ENCODE assay signal across 13 mouse cellular contexts in genomic region chr2:113199030-113199679, GRCm38 (mm10). TPM values are rescaled to one million over a fixed set of nuclear protein-coding genes. Genes with fewer than 3 reads are reported as not detected.
A peak's percentile ranks its signal among the peaks of the same experiment; 100 is the strongest.
DNase-seq lines count a peak whose midpoint lies in the region; ATAC-seq lines count a peak whose summit lies in the region.
"Had no signal": no experiment of that assay in that cellular context is flagged by ENCODE, and none has a peak within 500 bp of the region (broad histone marks: within the 10 kb centered on the region; RNA-seq: fewer than 3 reads in every experiment).

No protein-coding gene starts in this region.

- DNase-seq in hindbrain, embryonic 11.5 days (ENCODE audit: low spot score) = no peak
- no peak for DNase-seq in hindbrain, embryonic 10.5 days (ENCODE audit: low spot score)
- DNase-seq in midbrain, embryonic 10.5 days (ENCODE audit: low spot score) = no peak
- DNase-seq in adrenal gland, adult 8-10 months = no peak
- DNase-seq: kidney, adult 9 months; liver; lung, postnatal 10 days; right cerebral cortex, postnatal 25 days; thymus, postnatal 4 days had no signal

- no peak overlapping the region for H3K27ac ChIP-seq in hindbrain, embryonic 11.5 days (ENCODE audit: low read depth, low read length)
- no peak overlapping the region for H3K27ac ChIP-seq in hindbrain, embryonic 10.5 days
- H3K27ac ChIP-seq in midbrain, embryonic 13.5 days = no peak overlapping the region
- no peak overlapping the region for H3K27ac ChIP-seq in midbrain, embryonic 10.5 days (replicated peaks)
- H3K27ac ChIP-seq in embryonic facial prominence, embryonic 12.5 days = no peak overlapping the region
- H3K27ac ChIP-seq in limb, embryonic 15.5 days = no peak overlapping the region

- H3K4me2 ChIP-seq in hindbrain, embryonic 11.5 days (replicated peaks; ENCODE audit: low read depth, low read length) = no peak overlapping the region
- H3K4me2 ChIP-seq in midbrain, embryonic 13.5 days (replicated peaks) = no peak overlapping the region
- H3K4me2 ChIP-seq in embryonic facial prominence, embryonic 12.5 days (replicated peaks) = no peak overlapping the region
- no peak overlapping the region for H3K4me2 ChIP-seq in limb, embryonic 15.5 days

- peak; percentile 35 for ATAC-seq in hindbrain, embryonic 11.5 days (ENCODE audit: low FRiP score)
- ATAC-seq in midbrain, embryonic 13.5 days = peak; percentile 63
- ATAC-seq in embryonic facial prominence, embryonic 12.5 days (ENCODE audit: insufficient number of reproducible peaks, insufficient read depth, low FRiP score, low TSS enrichment) = peak; percentile 56
- ATAC-seq in limb, embryonic 15.5 days (ENCODE audit: insufficient number of reproducible peaks, low FRiP score, low TSS enrichment, low read depth) = peak; percentile 69

- H3K9ac ChIP-seq in hindbrain, embryonic 11.5 days (ENCODE audit: low read depth, low read length) = no peak overlapping the region
- no peak overlapping the region for H3K9ac ChIP-seq in midbrain, embryonic 13.5 days (replicated peaks)
- H3K9ac ChIP-seq in embryonic facial prominence, embryonic 12.5 days = no peak overlapping the region
- no peak overlapping the region for H3K9ac ChIP-seq in limb, embryonic 15.5 days

- H3K9me3 ChIP-seq in hindbrain, embryonic 11.5 days (ENCODE audit: control insufficient read depth, low read length) = no peaks in the 10 kb centered on the region
- no peaks in the 10 kb centered on the region for H3K9me3 ChIP-seq in hindbrain, embryonic 10.5 days
- no peaks in the 10 kb centered on the region for H3K9me3 ChIP-seq in midbrain, embryonic 13.5 days
- H3K9me3 ChIP-seq in midbrain, embryonic 10.5 days (replicated peaks) = no peaks in the 10 kb centered on the region
- no peaks in the 10 kb centered on the region for H3K9me3 ChIP-seq in embryonic facial prominence, embryonic 12.5 days
- H3K9me3 ChIP-seq in limb, embryonic 15.5 days = no peaks in the 10 kb centered on the region

- H3K4me1 ChIP-seq in hindbrain, embryonic 11.5 days (replicated peaks; ENCODE audit: control insufficient read depth, insufficient read depth, low read length) = no peaks in the 10 kb centered on the region
- no peaks in the 10 kb centered on the region for H3K4me1 ChIP-seq in hindbrain, embryonic 10.5 days (replicated peaks)
- H3K4me1 ChIP-seq in midbrain, embryonic 13.5 days (replicated peaks) = no peaks in the 10 kb centered on the region
- H3K4me1 ChIP-seq in midbrain, embryonic 10.5 days = no peaks in the 10 kb centered on the region
- H3K4me1 ChIP-seq in embryonic facial prominence, embryonic 12.5 days = no peaks in the 10 kb centered on the region
- no peaks in the 10 kb centered on the region for H3K4me1 ChIP-seq in limb, embryonic 15.5 days

- no peaks in the 10 kb centered on the region for H3K36me3 ChIP-seq in hindbrain, embryonic 11.5 days (ENCODE audit: control insufficient read depth, insufficient read depth, low read length)
- H3K36me3 ChIP-seq in hindbrain, embryonic 10.5 days = no peaks in the 10 kb centered on the region
- no peaks in the 10 kb centered on the region for H3K36me3 ChIP-seq in midbrain, embryonic 13.5 days
- H3K36me3 ChIP-seq in midbrain, embryonic 10.5 days = no peaks in the 10 kb centered on the region
- no peaks in the 10 kb centered on the region for H3K36me3 ChIP-seq in embryonic facial prominence, embryonic 12.5 days
- H3K36me3 ChIP-seq in limb, embryonic 15.5 days = no peaks in the 10 kb centered on the region

- WGBS in hindbrain, embryonic 11.5 days = 90% methylated on average over 2 of the region's 2 CpGs
- WGBS in hindbrain, embryonic 10.5 days = 79% methylated on average over 2 of the region's 2 CpGs
- 79% methylated on average over 2 of the region's 2 CpGs for WGBS in midbrain, embryonic 13.5 days
- 100% methylated on average over 1 of the region's 2 CpGs for WGBS in midbrain, embryonic 10.5 days
- WGBS in embryonic facial prominence, embryonic 12.5 days = 80% methylated on average over 2 of the region's 2 CpGs
- 79% methylated on average over 2 of the region's 2 CpGs for WGBS in limb, embryonic 15.5 days

- H3K4me3 ChIP-seq in hindbrain, embryonic 11.5 days (ENCODE audit: low read depth, low read length) = no peak overlapping the region
- H3K4me3 ChIP-seq in hindbrain, embryonic 10.5 days = no peak overlapping the region
- no peak overlapping the region for H3K4me3 ChIP-seq in midbrain, embryonic 13.5 days (replicated peaks)
- no peak overlapping the region for H3K4me3 ChIP-seq in midbrain, embryonic 10.5 days
- H3K4me3 ChIP-seq in embryonic facial prominence, embryonic 12.5 days = no peak overlapping the region
- no peak overlapping the region for H3K4me3 ChIP-seq in limb, embryonic 15.5 days

- no peaks in the 10 kb centered on the region for H3K27me3 ChIP-seq in hindbrain, embryonic 11.5 days (ENCODE audit: control insufficient read depth, insufficient read depth, low read length)
- H3K27me3 ChIP-seq in hindbrain, embryonic 10.5 days (ENCODE audit: insufficient read depth, poor library complexity, severe bottlenecking) = no peaks in the 10 kb centered on the region
- no peaks in the 10 kb centered on the region for H3K27me3 ChIP-seq in midbrain, embryonic 13.5 days
- no peaks in the 10 kb centered on the region for H3K27me3 ChIP-seq in midbrain, embryonic 10.5 days (ENCODE audit: low read depth, poor library complexity, severe bottlenecking)
- H3K27me3 ChIP-seq in embryonic facial prominence, embryonic 12.5 days = no peaks in the 10 kb centered on the region
- no peaks in the 10 kb centered on the region for H3K27me3 ChIP-seq in limb, embryonic 15.5 days

RNA-seq across cellular contexts. Expression of gene Ryr3, which starts 17.7 kb away (rescaled TPM):
- polyA plus RNA-seq in hindbrain, embryonic 11.5 days (2014; fragmentation: Nextera tagmentation; extraction: Ambion mirVana) = 1.0 and 1.9 TPM in 2 replicates
- polyA plus RNA-seq in hindbrain, embryonic 10.5 days (2016; fragmentation: Nextera tagmentation; extraction: Ambion mirVana) = 0.32 and 0.47 TPM in 2 replicates
- 2.1 and 3.2 TPM in 2 replicates for polyA plus RNA-seq in midbrain, embryonic 13.5 days (2015; fragmentation: Nextera tagmentation; extraction: Ambion mirVana)
- polyA plus RNA-seq in midbrain, embryonic 10.5 days (2016; fragmentation: Nextera tagmentation; extraction: Ambion mirVana) = 1.0 and 1.9 TPM in 2 replicates
- polyA plus RNA-seq in embryonic facial prominence, embryonic 12.5 days (2016; fragmentation: Nextera tagmentation; extraction: Ambion mirVana) = 0.57 and 1.0 TPM in 2 replicates
- polyA plus RNA-seq in limb, embryonic 15.5 days (2015; fragmentation: Nextera tagmentation; extraction: Ambion mirVana) = 0.68 and 1.4 TPM in 2 replicates
- total RNA-seq in adrenal gland, adult 8-10 months (2022) = 1 to 10 TPM in 3 of 4 experiments, under 1 TPM in 1; 0.63 to 4.7 (median 1.5) TPM
- total RNA-seq: hematopoietic stem cell, adult 5-6 weeks had no signal
